Mouse (Mus musculus) embryonic facial prominence, embryonic 15.5 days (tissue): Measurements from ENCODE around the gene Susd1. TPM values are rescaled to one million over a fixed set of nuclear protein-coding genes. Genes with fewer than 3 reads are reported as not detected.

Experiments used
- ATAC-seq: fragments of 200-750 bp; cut with Nextera tagmentation; 2 replicates; pipeline ENCODE4 v1.8.0; 2017; ENCODE audit warnings: low read depth, moderate TSS enrichment; ENCODE audit not compliant: insufficient number of reproducible peaks, low FRiP score, low TSS enrichment
- H3K27ac ChIP-seq: fragments of 300-500 bp; sonication (generic); replicated peaks from 2 replicates; pipeline ENCODE4 v1.5.1; 2015; ENCODE audit warnings: mild to moderate bottlenecking, inconsistent platforms
- H3K27me3 ChIP-seq: fragments of 300-500 bp; sonication (generic); 2 replicates; pipeline ENCODE4 v1.6.1; 2015; ENCODE audit warnings: inconsistent platforms
- H3K36me3 ChIP-seq: fragments of 300-500 bp; sonication (generic); 2 replicates; pipeline ENCODE4 v1.6.1; 2015; ENCODE audit warnings: mild to moderate bottlenecking, inconsistent platforms
- H3K4me1 ChIP-seq: fragments of 300-500 bp; sonication (generic); 2 replicates; pipeline ENCODE4 v1.6.1; 2015; ENCODE audit warnings: inconsistent platforms
- H3K4me2 ChIP-seq: fragments of 300-500 bp; sonication (generic); replicated peaks from 2 replicates; pipeline ENCODE4 v1.6.1; 2015; ENCODE audit warnings: mild to moderate bottlenecking, inconsistent platforms
- H3K4me3 ChIP-seq: fragments of 300-500 bp; sonication (generic); replicated peaks from 2 replicates; pipeline ENCODE4 v1.5.1; 2015; ENCODE audit warnings: mild to moderate bottlenecking, inconsistent platforms
- H3K9ac ChIP-seq: fragments of 300-500 bp; sonication (generic); 2 replicates; pipeline ENCODE4 v1.6.1; 2015; ENCODE audit warnings: inconsistent platforms
- H3K9me3 ChIP-seq: fragments of 300-500 bp; sonication (generic); replicated peaks from 2 replicates; pipeline ENCODE4 v1.6.1; 2016; ENCODE audit warnings: inconsistent platforms
- WGBS: fragments of 180-500 bp; shearing (Covaris S2); methylation state at CpG from one replicate; pipeline ENCODE4 v1.1.7; 2015; 5-methylcytosine and 5-hydroxymethylcytosine counted together
- polyA plus RNA-seq: library from polyadenylated mRNA; unstranded; fragments of >200 nt; fragmentation: Nextera tagmentation; extraction: Ambion mirVana; gene quantifications from 2 replicates; pipeline ENCODE4 v1.2.1, GENCODE M21; 2015

The Susd1 gene
- polyA plus RNA-seq, 1 experiment from 2014 or later = 4.4 TPM

GRCm38 (mm10) chr4:59275956-59276355 lies 162.5 kb downstream of the Susd1 start:
- no peaks in the 10 kb centered on the region for H3K36me3 ChIP-seq
- WGBS = 69% methylated on average over 2 of the region's 2 CpGs
- H3K27ac ChIP-seq = no peak overlapping the region
- H3K9me3 ChIP-seq = no peaks in the 10 kb centered on the region
- H3K4me1 ChIP-seq = no peaks in the 10 kb centered on the region
- ATAC-seq = no peak
- H3K27me3 ChIP-seq = no peaks in the 10 kb centered on the region
- no peak overlapping the region for H3K4me2 ChIP-seq
- H3K4me3 ChIP-seq = no peak overlapping the region
- no peak overlapping the region for H3K9ac ChIP-seq

- WGBS = 75% methylated on average over 3 of the region's 3 CpGs
- no peak overlapping the region for H3K27ac ChIP-seq
- H3K4me3 ChIP-seq = no peak overlapping the region
- H3K9ac ChIP-seq = no peak overlapping the region
- no peak for ATAC-seq
- no peaks in the 10 kb centered on the region for H3K9me3 ChIP-seq
- H3K27me3 ChIP-seq = no peaks in the 10 kb centered on the region
- H3K36me3 ChIP-seq = no peaks in the 10 kb centered on the region
- H3K4me1 ChIP-seq = no peaks in the 10 kb centered on the region
- no peak overlapping the region for H3K4me2 ChIP-seq
Measured at GRCm38 (mm10) chr4:59275494-59275893, 162.9 kb downstream of the Susd1 start.

- Histone ChIP-seq H3K27ac (0 out of 2 replicates have a peak overlapping the region, but pooled peaks have one; percentile 17), H3K4me1 (no peaks in the 10 kb centered on the region), H3K4me3 (no peak overlapping the region), H3K9ac (no peak overlapping the region), H3K4me2 (no peak overlapping the region; the same call in 1 of the 2 replicates), H3K27me3 (no peaks in the 10 kb centered on the region), H3K36me3 (no peaks in the 10 kb centered on the region), H3K9me3 (no peaks in the 10 kb centered on the region)
- 32% methylated on average over 4 of the region's 4 CpGs for WGBS
- ATAC-seq = no peak
Measured at GRCm38 (mm10) chr4:59274136-59274535, 164.3 kb downstream of the Susd1 start.

GRCm38 (mm10) chr4:59273342-59273741 lies 165.1 kb downstream of the Susd1 start:
- H3K27ac ChIP-seq = no peak overlapping the region
- ATAC-seq = no peak
- no peak overlapping the region for H3K4me2 ChIP-seq
- no peaks in the 10 kb centered on the region for H3K9me3 ChIP-seq
- no peaks in the 10 kb centered on the region for H3K4me1 ChIP-seq
- no peaks in the 10 kb centered on the region for H3K36me3 ChIP-seq
- H3K4me3 ChIP-seq = no peak overlapping the region
- H3K27me3 ChIP-seq = no peaks in the 10 kb centered on the region
- no peak overlapping the region for H3K9ac ChIP-seq
- WGBS = 5% methylated on average over 1 of the region's 1 CpGs

GRCm38 (mm10) chr4:59265631-59266030 lies 172.8 kb downstream of the Susd1 start:
- Histone ChIP-seq H3K9me3 (no peaks in the 10 kb centered on the region), H3K36me3 (no peaks in the 10 kb centered on the region), H3K4me1 (no peaks in the 10 kb centered on the region), H3K9ac (no peak overlapping the region), H3K4me3 (no peak overlapping the region), H3K27ac (no peak overlapping the region), H3K27me3 (no peaks in the 10 kb centered on the region), H3K4me2 (no peak overlapping the region)
- no peak for ATAC-seq
- WGBS = 86% methylated on average over 5 of the region's 5 CpGs

- no peak for ATAC-seq
- Histone ChIP-seq H3K36me3 (no peaks in the 10 kb centered on the region), H3K9me3 (no peaks in the 10 kb centered on the region), H3K4me1 (no peaks in the 10 kb centered on the region), H3K27me3 (no peaks in the 10 kb centered on the region), H3K4me2 (no peak overlapping the region), H3K4me3 (no peak overlapping the region), H3K9ac (no peak overlapping the region), H3K27ac (no peak overlapping the region)
- WGBS = 87% methylated on average over 5 of the region's 5 CpGs
Measured at GRCm38 (mm10) chr4:59265182-59265581, 173.3 kb downstream of the Susd1 start.

Other genes with a start within 250 kb of the Susd1 start
- gene Ugcg, start 249.4 kb downstream of the Susd1 start, polyA plus RNA-seq = 10.4 and 12.1 TPM in 2 replicates
- gene Ptbp3, start 110.7 kb upstream of the Susd1 start, polyA plus RNA-seq = 42.5 and 42.9 TPM in 2 replicates
- gene Hsdl2, start 142.9 kb upstream of the Susd1 start, polyA plus RNA-seq = 25.7 and 27.1 TPM in 2 replicates
- gene E130308A19Rik, start 187.6 kb upstream of the Susd1 start, polyA plus RNA-seq = 18.7 and 19.1 TPM in 2 replicates